Mouse (Mus musculus) MEL (cell line): ENCODE measurements around the gene Eva1a. TPM values are rescaled to one million over a fixed set of nuclear protein-coding genes. Genes with fewer than 3 reads are reported as not detected.

Source experiments
- DNase-seq: peaks from one replicate; pipeline ENCODE4 v3.0.0; 2011; ENCODE audit warnings: low read depth, low spot score
- H3K27ac ChIP-seq: 2 replicates; pipeline ENCODE4 v1.5.1; 2012; ENCODE audit warnings: low read depth, mild to moderate bottlenecking, control low read depth, low read length, moderate library complexity; ENCODE audit not compliant: control insufficient read depth
- H3K27me3 ChIP-seq, 2 experiments: fragments of 150-350 bp in 1 of 2; sonication (generic) in 1 of 2; 2 replicates each; pipeline ENCODE4 v1.6.1; 2012; ENCODE audit warnings: low read length in 2 of 2, mild to moderate bottlenecking in 2 of 2, improper control_type of control experiment in 1 of 2, moderate library complexity in 1 of 2; ENCODE audit not compliant: insufficient read depth in 2 of 2, control insufficient read depth in 1 of 2
- H3K36me3 ChIP-seq, 2 experiments: 2 replicates each; pipeline ENCODE4 v1.6.1; 2012 to 2014; ENCODE audit warnings: low read length in 2 of 2, improper control_type of control experiment in 1 of 2, inconsistent platforms in 1 of 2, mild to moderate bottlenecking in 1 of 2; ENCODE audit not compliant: insufficient read depth in 2 of 2, control insufficient read depth in 1 of 2
- H3K4me1 ChIP-seq, 2 experiments: fragments of 150-350 bp in 1 of 2; sonication (generic) in 1 of 2; 2 replicates each; pipeline ENCODE4 v1.6.1; 2012; ENCODE audit warnings: low read length in 2 of 2, improper control_type of control experiment in 1 of 2, mild to moderate bottlenecking in 1 of 2; ENCODE audit not compliant: insufficient read depth in 2 of 2, control insufficient read depth in 1 of 2
- H3K4me3 ChIP-seq, 2 experiments: fragments of 150-350 bp in 1 of 2; sonication (generic) in 1 of 2; 2 replicates each; pipeline ENCODE4 v1.5.1; 2012; ENCODE audit warnings: low read depth in 2 of 2, low read length in 2 of 2, mild to moderate bottlenecking in 2 of 2, moderate library complexity in 2 of 2, control low read depth in 1 of 2, improper control_type of control experiment in 1 of 2; ENCODE audit not compliant: control insufficient read depth in 1 of 2, insufficient read depth in 1 of 2
- H3K79me2 ChIP-seq: 2 replicates; pipeline ENCODE4 v1.6.1; 2012; ENCODE audit warnings: mild to moderate bottlenecking, low read length, moderate library complexity; ENCODE audit not compliant: control insufficient read depth, poor library complexity, insufficient read depth
- H3K9ac ChIP-seq: 2 replicates; pipeline ENCODE4 v1.6.1; 2012; ENCODE audit warnings: low read depth, mild to moderate bottlenecking, control low read depth, low read length, moderate library complexity; ENCODE audit not compliant: control insufficient read depth, poor library complexity, severe bottlenecking
- H3K9me3 ChIP-seq: fragments of 150-350 bp; sonication (generic); replicated peaks from 2 replicates; pipeline ENCODE4 v1.6.1; 2012; ENCODE audit warnings: mild to moderate bottlenecking, low read length, improper control_type of control experiment, moderate library complexity; ENCODE audit not compliant: insufficient read depth
- BHLHE40 ChIP-seq: IDR thresholded peaks from 2 replicates; pipeline ENCODE4 v1.6.1; 2012; ENCODE audit warnings: low read depth, mild to moderate bottlenecking, inconsistent platforms, low read length, improper control_type of control experiment, borderline replicate concordance
- CHD1 ChIP-seq: IDR thresholded peaks from 2 replicates; pipeline ENCODE4 v1.6.1; 2012; ENCODE audit warnings: low read depth, mild to moderate bottlenecking, inconsistent platforms, low read length, improper control_type of control experiment
- CTCF ChIP-seq, 3 experiments: IDR thresholded peaks in 2 of 3; conservative IDR thresholded peaks in 1 of 3; 2 replicates each; pipeline ENCODE4 v1.5.1; 2011 to 2012; ENCODE audit warnings: low read length in 3 of 3, low read depth in 2 of 3, mild to moderate bottlenecking in 2 of 3, improper control_type of control experiment in 1 of 3, inconsistent platforms in 1 of 3, mixed read lengths in 1 of 3, moderate library complexity in 1 of 3; ENCODE audit not compliant: control insufficient read depth in 1 of 3, insufficient read depth in 1 of 3, poor library complexity in 1 of 3, severe bottlenecking in 1 of 3
- E2F4 ChIP-seq: IDR thresholded peaks from 2 replicates; pipeline ENCODE4 v1.6.1; 2011; ENCODE audit warnings: low read depth, low read length, improper control_type of control experiment, borderline replicate concordance
- ELF1 ChIP-seq: IDR thresholded peaks from 2 replicates; pipeline ENCODE4 v1.6.1; 2014; ENCODE audit warnings: low read depth, mild to moderate bottlenecking, inconsistent platforms, low read length, improper control_type of control experiment, moderate library complexity
- EP300 ChIP-seq, 2 experiments: IDR thresholded peaks; 2 replicates each; pipeline ENCODE4 v1.6.1; 2011; ENCODE audit warnings: improper control_type of control experiment in 2 of 2, low read length in 2 of 2, low read depth in 1 of 2, mild to moderate bottlenecking in 1 of 2
- GATA1 ChIP-seq: IDR thresholded peaks from 2 replicates; pipeline ENCODE4 v1.6.1; 2011; ENCODE audit warnings: low read depth, low read length, improper control_type of control experiment
- HCFC1 ChIP-seq: IDR thresholded peaks from 2 replicates; pipeline ENCODE4 v1.6.1; 2012; ENCODE audit warnings: low read depth, mild to moderate bottlenecking, inconsistent platforms, low read length, improper control_type of control experiment, moderate library complexity
- JUND ChIP-seq: IDR thresholded peaks from 2 replicates; pipeline ENCODE4 v1.6.1; 2011; ENCODE audit warnings: low read depth, mild to moderate bottlenecking, improper control_type of control experiment, low read length
- KAT2A ChIP-seq: conservative IDR thresholded peaks from 2 replicates; pipeline ENCODE4 v1.6.1; 2012; ENCODE audit warnings: low read depth, low read length, improper control_type of control experiment, inconsistent platforms
- MAFK ChIP-seq: IDR thresholded peaks from 2 replicates; pipeline ENCODE4 v1.6.1; 2011; ENCODE audit warnings: low read depth, mild to moderate bottlenecking, low read length, improper control_type of control experiment, borderline replicate concordance
- MXI1 ChIP-seq: IDR thresholded peaks from 2 replicates; pipeline ENCODE4 v1.6.1; 2011; ENCODE audit warnings: mild to moderate bottlenecking, low read depth, low read length, improper control_type of control experiment
- MYB ChIP-seq: IDR thresholded peaks from 2 replicates; pipeline ENCODE4 v1.6.1; 2011; ENCODE audit warnings: mild to moderate bottlenecking, low read depth, low read length, improper control_type of control experiment
- MYC ChIP-seq: IDR thresholded peaks from 2 replicates; pipeline ENCODE4 v1.6.1; 2011; ENCODE audit warnings: low read depth, mild to moderate bottlenecking, low read length, improper control_type of control experiment, moderate library complexity
- NELFE ChIP-seq: IDR thresholded peaks from 2 replicates; pipeline ENCODE4 v1.6.1; 2011; ENCODE audit warnings: low read depth, low read length, improper control_type of control experiment
- POLR2A ChIP-seq, 2 experiments: IDR thresholded peaks; 2 replicates each; pipeline ENCODE4 v1.6.1; 2011 to 2012; ENCODE audit warnings: low read length in 2 of 2, mild to moderate bottlenecking in 2 of 2, control low read depth in 1 of 2, improper control_type of control experiment in 1 of 2, low read depth in 1 of 2, moderate library complexity in 1 of 2; ENCODE audit not compliant: control insufficient read depth in 1 of 2, insufficient read depth in 1 of 2, poor library complexity in 1 of 2
- POLR2AphosphoS2 ChIP-seq: IDR thresholded peaks from 2 replicates; pipeline ENCODE4 v1.6.1; 2011; ENCODE audit warnings: low read length, improper control_type of control experiment
- POLR2AphosphoS5 ChIP-seq: IDR thresholded peaks from 2 replicates; pipeline ENCODE4 v1.6.1; 2012; ENCODE audit warnings: low read depth, borderline replicate concordance, mild to moderate bottlenecking, inconsistent platforms, low read length, moderate library complexity, mixed read lengths
- RAD21 ChIP-seq: IDR thresholded peaks from 2 replicates; pipeline ENCODE4 v1.6.1; 2011; ENCODE audit warnings: mild to moderate bottlenecking, low read depth, low read length, improper control_type of control experiment
- SIN3A ChIP-seq: IDR thresholded peaks from 2 replicates; pipeline ENCODE4 v1.6.1; 2012; ENCODE audit warnings: low read length, improper control_type of control experiment, inconsistent platforms
- SMC3 ChIP-seq: IDR thresholded peaks from 2 replicates; pipeline ENCODE4 v1.6.1; 2011; ENCODE audit warnings: low read depth, low read length, improper control_type of control experiment
- TAL1 ChIP-seq: IDR thresholded peaks from 2 replicates; pipeline ENCODE4 v1.6.1; 2012; ENCODE audit warnings: mild to moderate bottlenecking, inconsistent platforms, low read length, moderate library complexity, mixed read lengths
- TBP ChIP-seq: IDR thresholded peaks from 2 replicates; pipeline ENCODE4 v1.8.0; 2011; ENCODE audit warnings: low read depth, low read length, improper control_type of control experiment
- USF1 ChIP-seq: IDR thresholded peaks from 2 replicates; pipeline ENCODE4 v1.6.1; 2014; ENCODE audit warnings: low read depth, mild to moderate bottlenecking, inconsistent platforms, low read length, improper control_type of control experiment, moderate library complexity
- USF2 ChIP-seq, 2 experiments: IDR thresholded peaks; 2 replicates each; pipeline ENCODE4 v1.6.1; 2011 to 2012; ENCODE audit warnings: improper control_type of control experiment in 2 of 2, low read length in 2 of 2, borderline replicate concordance in 1 of 2, inconsistent platforms in 1 of 2, low read depth in 1 of 2, mild to moderate bottlenecking in 1 of 2; ENCODE audit not compliant: insufficient read depth in 1 of 2
- ZC3H11A ChIP-seq: IDR thresholded peaks from 2 replicates; pipeline ENCODE4 v1.6.1; 2012; ENCODE audit warnings: low read depth, mild to moderate bottlenecking, inconsistent platforms, low read length, improper control_type of control experiment
- ZNF384 ChIP-seq: IDR thresholded peaks from 2 replicates; pipeline ENCODE4 v1.6.1; 2012; ENCODE audit warnings: low read depth, mild to moderate bottlenecking, inconsistent platforms, low read length, improper control_type of control experiment
- polyA plus RNA-seq, 2 experiments: library from polyadenylated mRNA; stranded (reverse) in 1 of 2; unstranded in 1 of 2; fragments of >175 nt in 1 of 2; fragments of >200 nt in 1 of 2; gene quantifications; 2 replicates each; pipeline versions ENCODE4 v1.2.1 to v1.2.4; 2012; ENCODE audit warnings: low replicate concordance in 2 of 2, low read depth in 1 of 2; ENCODE audit not compliant: insufficient read length in 2 of 2, insufficient read depth in 1 of 2, missing spikeins in 1 of 2
- total RNA-seq: library from RNA; depleted of rRNA; stranded (reverse); fragments of 300-350 nt; gene quantifications from 2 replicates; pipeline ENCODE4 v1.2.3, GENCODE M21; 2012

Eva1a gene
- total and polyA plus RNA-seq, 3 experiments, result not detected

DNA sequence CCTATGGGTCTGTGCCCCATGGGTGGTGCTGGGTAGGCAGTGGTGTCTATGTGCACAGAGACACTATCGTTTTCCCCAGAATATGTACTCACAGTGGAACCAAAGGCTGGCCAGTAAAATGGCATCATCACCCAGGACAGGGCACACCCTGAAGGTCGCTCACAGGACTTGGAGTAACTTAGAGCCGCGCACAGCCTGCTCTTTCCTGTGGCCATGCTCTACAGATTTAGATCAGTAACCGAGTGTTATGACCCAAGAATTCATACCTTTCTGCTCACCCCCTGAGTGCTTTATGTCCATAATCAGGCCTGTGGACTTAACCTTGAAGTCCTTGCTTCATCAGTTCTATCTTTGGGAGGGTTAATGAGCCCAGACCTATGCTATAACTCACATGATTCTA is 77.0 kb downstream of the Eva1a start:
- TF ChIP-seq NELFE, result no peak
- TF ChIP-seq CHD1, result no peak
- no peak for TF ChIP-seq MAFK
- no peaks in the 10 kb centered on the region for H3K27me3 ChIP-seq
- H3K9ac ChIP-seq, result no peak overlapping the region
- H3K9me3 ChIP-seq, result no peaks in the 10 kb centered on the region
- H3K4me3 ChIP-seq, result no peak overlapping the region
- H3K79me2 ChIP-seq, result no peaks in the 10 kb centered on the region
- no peak for DNase-seq
- no peaks in the 10 kb centered on the region for H3K36me3 ChIP-seq
- H3K4me1 ChIP-seq, result no peaks in the 10 kb centered on the region
- H3K27ac ChIP-seq, result no peak overlapping the region

GRCm38 (mm10) chr6:82119322-82120162 is 78.7 kb downstream of the Eva1a start:
- H3K4me3 ChIP-seq, result no peak overlapping the region
- TF ChIP-seq TAL1 (no peak), ZC3H11A (no peak), KAT2A (no peak), RAD21 (peak; percentile 22), MXI1 (no peak), CTCF (IDR thresholded peaks at IDR 0.05 in 2 of 3, conservative IDR thresholded peaks at IDR 0.05 in 1 of 3; ENCODE audit: control insufficient read depth in 1 of 3, insufficient read depth in 1 of 3, low read depth in 2 of 3, low read length in 3 of 3, poor library complexity in 1 of 3, severe bottlenecking in 1 of 3) (peak; percentile 23 to 56 (median 33); a peak in 4 of 6 replicates), E2F4 (no peak), ZNF384 (no peak), TBP (no peak), POLR2A (IDR thresholded peaks at IDR 0.05; ENCODE audit: control insufficient read depth in 1 of 2, insufficient read depth in 1 of 2, low read depth in 1 of 2, low read length in 2 of 2, poor library complexity in 1 of 2) (no peak), SMC3 (peak; percentile 28), USF1 (no peak), MYB (no peak), POLR2AphosphoS2 (no peak), CHD1 (no peak), EP300 (IDR thresholded peaks at IDR 0.05; ENCODE audit: low read depth in 1 of 2, low read length in 2 of 2) (no peak), MAFK (no peak), MYC (no peak), HCFC1 (no peak), GATA1 (no peak), ELF1 (no peak), BHLHE40 (no peak), JUND (no peak), USF2 (IDR thresholded peaks at IDR 0.05; ENCODE audit: borderline replicate concordance in 1 of 2, insufficient read depth in 1 of 2, low read depth in 1 of 2, low read length in 2 of 2) (no peak), POLR2AphosphoS5 (no peak), SIN3A (no peak)

More at GRCm38 (mm10) chr6:82119322-82120162, 78.7 kb downstream of the Eva1a start:
- DNase-seq, result peak; percentile 11
- no peak overlapping the region for H3K27ac ChIP-seq
- no peaks in the 10 kb centered on the region for H3K4me1 ChIP-seq
- H3K36me3 ChIP-seq, result no peaks in the 10 kb centered on the region
- H3K27me3 ChIP-seq, result no peaks in the 10 kb centered on the region
- no peaks in the 10 kb centered on the region for H3K9me3 ChIP-seq
- no peak overlapping the region for H3K9ac ChIP-seq
- no peaks in the 10 kb centered on the region for H3K79me2 ChIP-seq
